Mouse (Mus musculus) frontal cortex, adult (tissue): Measurements from ENCODE around the gene Unc93b1.

Experiments
- ATAC-seq: cut with Nextera tagmentation; 2 replicates; pipeline ENCODE4 v1.9.2; 2017; ENCODE audit warnings: mild to moderate bottlenecking, moderate library complexity, mixed read lengths; ENCODE audit not compliant: low TSS enrichment

Gene Unc93b1

GRCm38 (mm10) chr19:3913692-3914091, 21.3 kb upstream of the Unc93b1 start:
- ATAC-seq: no peak

- no peak for ATAC-seq
Measured at GRCm38 (mm10) chr19:3914535-3914934, 20.5 kb upstream of the Unc93b1 start.

- no peak for ATAC-seq
Measured at GRCm38 (mm10) chr19:3916727-3917126, 18.3 kb upstream of the Unc93b1 start.

GRCm38 (mm10) chr19:3919928-3920327, 15.1 kb upstream of the Unc93b1 start:
- ATAC-seq: no peak

GRCm38 (mm10) chr19:3922661-3923371, 12.2 kb upstream of the Unc93b1 start:
- ATAC-seq: no peak

GRCm38 (mm10) chr19:3923586-3923985, 11.4 kb upstream of the Unc93b1 start:
- no peak for ATAC-seq

GRCm38 (mm10) chr19:3924190-3924589, 10.8 kb upstream of the Unc93b1 start:
- no peak for ATAC-seq

- ATAC-seq: no peak
Measured at GRCm38 (mm10) chr19:3924868-3925267, 10.1 kb upstream of the Unc93b1 start.

- ATAC-seq: no peak
Measured at GRCm38 (mm10) chr19:3925859-3926258, 9.1 kb upstream of the Unc93b1 start.

- ATAC-seq: no peak
Measured at GRCm38 (mm10) chr19:3926279-3926678, 8.7 kb upstream of the Unc93b1 start.

GRCm38 (mm10) chr19:3926685-3927084, 8.3 kb upstream of the Unc93b1 start:
- no peak for ATAC-seq

- no peak for ATAC-seq
Measured at GRCm38 (mm10) chr19:3927989-3928388, 7.0 kb upstream of the Unc93b1 start.

GRCm38 (mm10) chr19:3928779-3929178, 6.2 kb upstream of the Unc93b1 start:
- ATAC-seq: no peak

GRCm38 (mm10) chr19:3929211-3929941, 5.6 kb upstream of the Unc93b1 start, which contains the start of gene Aldh3b1:
Gene Aldh3b1 (minus strand): TSS chr19:3929808.
- ATAC-seq: peak; percentile 27; the same call in 1 of the 2 replicates

- no peak for ATAC-seq
Measured at GRCm38 (mm10) chr19:3930262-3931057, 4.5 kb upstream of the Unc93b1 start.

GRCm38 (mm10) chr19:3931716-3932115, 3.3 kb upstream of the Unc93b1 start:
- ATAC-seq: no peak

- ATAC-seq: no peak
Measured at GRCm38 (mm10) chr19:3935896-3936850, 1.2 kb downstream of the Unc93b1 start.

GRCm38 (mm10) chr19:3942315-3942714, 7.3 kb downstream of the Unc93b1 start:
- no peak for ATAC-seq

- no peak for ATAC-seq
Measured at GRCm38 (mm10) chr19:3942986-3943735, 8.2 kb downstream of the Unc93b1 start.

- no peak for ATAC-seq
Measured at GRCm38 (mm10) chr19:3945872-3946564, 11.0 kb downstream of the Unc93b1 start.
